Mouse (Mus musculus) limb, embryonic 11.5 days (tissue): ENCODE measurements around the gene Rab1b. TPM values are rescaled to one million over a fixed set of nuclear protein-coding genes. Genes with fewer than 3 reads are reported as not detected.

Source experiments
- polyA plus RNA-seq: library from polyadenylated mRNA; unstranded; fragments of >200 nt; fragmentation: Nextera tagmentation; extraction: Ambion mirVana; gene quantifications from 2 replicates; pipeline ENCODE4 v1.2.1, GENCODE M21; 2014

Gene Rab1b
- polyA plus RNA-seq, 1 experiment from 2014 or later, result 244 TPM

Other genes starting within 250 kb of the Rab1b start
- gene Actn3, start 229.2 kb downstream of the Rab1b start, polyA plus RNA-seq, result 5.1 and 5.2 TPM in 2 replicates
- 6.4 and 6.5 TPM in 2 replicates for gene Zdhhc24, start 228.4 kb downstream of the Rab1b start, polyA plus RNA-seq
- gene Bbs1, start 200.4 kb downstream of the Rab1b start, polyA plus RNA-seq, result 4.3 and 4.9 TPM in 2 replicates
- 143 and 147 TPM in 2 replicates for gene Dpp3, start 178.8 kb downstream of the Rab1b start, polyA plus RNA-seq
- 1.6 and 1.9 TPM in 2 replicates for gene Peli3, start 163.9 kb downstream of the Rab1b start, polyA plus RNA-seq
- 170 and 182 TPM in 2 replicates for gene Mrpl11, start 144.9 kb downstream of the Rab1b start, polyA plus RNA-seq
- gene Npas4, start 116.8 kb downstream of the Rab1b start, polyA plus RNA-seq, result not detected in 2 replicates
- gene Slc29a2, start 83.2 kb downstream of the Rab1b start, polyA plus RNA-seq, result 5.0 and 6.0 TPM in 2 replicates
- 36.6 and 37.8 TPM in 2 replicates for gene B4gat1, start 68.2 kb downstream of the Rab1b start, polyA plus RNA-seq
- 1.7 and 2.0 TPM in 2 replicates for gene AC124502.3, start 68.2 kb downstream of the Rab1b start, polyA plus RNA-seq
- 52.6 and 61.2 TPM in 2 replicates for gene Brms1, start 65.7 kb downstream of the Rab1b start, polyA plus RNA-seq
- 1.3 and 1.6 TPM in 2 replicates for gene Rin1, start 56.6 kb downstream of the Rab1b start, polyA plus RNA-seq
- 41.1 and 45.6 TPM in 2 replicates for gene Cd248, start 39.0 kb downstream of the Rab1b start, polyA plus RNA-seq
- 1.1 and 2.2 TPM in 2 replicates for gene Tmem151a, start 21.5 kb downstream of the Rab1b start, polyA plus RNA-seq
- gene Yif1a, start 18.5 kb downstream of the Rab1b start, polyA plus RNA-seq, result 68.5 and 71.2 TPM in 2 replicates
- gene Cnih2, start 8.6 kb downstream of the Rab1b start, polyA plus RNA-seq, result 33.8 and 36.3 TPM in 2 replicates
- 21.2 and 23.8 TPM in 2 replicates for gene Klc2, start 11.5 kb upstream of the Rab1b start, polyA plus RNA-seq
- gene Pacs1, start 166.0 kb upstream of the Rab1b start, polyA plus RNA-seq, result 29.3 and 34.2 TPM in 2 replicates
- gene Sf3b2, start 188.4 kb upstream of the Rab1b start, polyA plus RNA-seq, result 405 and 414 TPM in 2 replicates
- gene Gal3st3, start 191.3 kb upstream of the Rab1b start, polyA plus RNA-seq, result 8.6 and 8.8 TPM in 2 replicates
- not detected in 2 replicates for gene Catsper1, start 228.7 kb upstream of the Rab1b start, polyA plus RNA-seq
- 0.64 and 1.2 TPM in 2 replicates for gene Cst6, start 242.5 kb upstream of the Rab1b start, polyA plus RNA-seq